Mouse (Mus musculus): ENCODE data around the gene Ptms.
A peak's percentile ranks its signal among the peaks of the same experiment; 100 is the strongest.
"Not testable (repeated sequence)": the region's sequence is repeated elsewhere in the genome, so short reads cannot be mapped to it uniquely, and the experiment has no call there.

Gene Ptms

GRCm38 (mm10) chr6:124904161-124904981, 15.5 kb downstream of the Ptms start:
- peak; percentile 82 to 88 for DNase-seq (ENCODE audit: low spot score in 2 of 2)

GRCm38 (mm10) chr6:124903580-124904151, 16.2 kb downstream of the Ptms start:
- peak; percentile 93 to 94 for DNase-seq (ENCODE audit: low spot score in 2 of 2)

GRCm38 (mm10) chr6:124901851-124902250, 18.1 kb downstream of the Ptms start:
- no peak for DNase-seq (ENCODE audit: low spot score in 2 of 2)

GRCm38 (mm10) chr6:124900801-124901480, 19.0 kb downstream of the Ptms start:
- DNase-seq (ENCODE audit: low spot score in 2 of 2), result no peak

GRCm38 (mm10) chr6:124900056-124900800, 19.7 kb downstream of the Ptms start:
- no peak for DNase-seq (ENCODE audit: low spot score in 2 of 2)

- DNase-seq (ENCODE audit: low spot score in 2 of 2), result no peak
These were observed 21.5 kb downstream of the Ptms start for GRCm38 (mm10) chr6:124898359-124898758.

- not testable (repeated sequence) for DNase-seq (ENCODE audit: low spot score in 2 of 2)
These were observed 25.8 kb downstream of the Ptms start for GRCm38 (mm10) chr6:124894113-124894512.

GRCm38 (mm10) chr6:124890997-124891396, 28.9 kb downstream of the Ptms start:
- no peak for DNase-seq (ENCODE audit: low spot score in 2 of 2)

GRCm38 (mm10) chr6:124888555-124889125, 31.3 kb downstream of the Ptms start:
- no peak for DNase-seq (ENCODE audit: low spot score in 2 of 2)

GRCm38 (mm10) chr6:124887986-124888385, 31.9 kb downstream of the Ptms start, which contains the start of gene Cd4:
Cd4 (minus strand) TSS chr6:124888221.
- no peak for DNase-seq (ENCODE audit: low spot score in 2 of 2)

GRCm38 (mm10) chr6:124885956-124886381, 33.9 kb downstream of the Ptms start:
- DNase-seq (ENCODE audit: low spot score in 2 of 2), result no peak

GRCm38 (mm10) chr6:124884714-124885500, 35.0 kb downstream of the Ptms start:
- DNase-seq (ENCODE audit: low spot score in 2 of 2), result no peak

GRCm38 (mm10) chr6:124883351-124883750, 36.6 kb downstream of the Ptms start:
- no peak for DNase-seq (ENCODE audit: low spot score in 2 of 2)

GRCm38 (mm10) chr6:124881821-124882220, 38.1 kb downstream of the Ptms start:
- no peak for DNase-seq (ENCODE audit: low spot score in 2 of 2)

GRCm38 (mm10) chr6:124879390-124879789, 40.5 kb downstream of the Ptms start:
- DNase-seq (ENCODE audit: low spot score in 2 of 2), result no peak

GRCm38 (mm10) chr6:124874348-124874747, 45.6 kb downstream of the Ptms start:
- no peak for DNase-seq (ENCODE audit: low spot score in 2 of 2)

- DNase-seq (ENCODE audit: low spot score in 2 of 2), result no peak
These were observed 53.3 kb downstream of the Ptms start for GRCm38 (mm10) chr6:124866560-124866959.

- no peak for DNase-seq (ENCODE audit: low spot score in 2 of 2)
These were observed 54.0 kb downstream of the Ptms start for GRCm38 (mm10) chr6:124865766-124866362.
